Mouse (Mus musculus): ENCODE measurements at regions not wholly inside any gene's neighbourhood (a gene's known extent, or its start where the extent isn't known, plus 50 kb on each side); places are given as distances from the start of the nearest gene placed in this dataset.
"Not testable (repeated sequence)": the region's sequence is repeated elsewhere in the genome, so short reads cannot be mapped to it uniquely, and the experiment has no call there.

DNA sequence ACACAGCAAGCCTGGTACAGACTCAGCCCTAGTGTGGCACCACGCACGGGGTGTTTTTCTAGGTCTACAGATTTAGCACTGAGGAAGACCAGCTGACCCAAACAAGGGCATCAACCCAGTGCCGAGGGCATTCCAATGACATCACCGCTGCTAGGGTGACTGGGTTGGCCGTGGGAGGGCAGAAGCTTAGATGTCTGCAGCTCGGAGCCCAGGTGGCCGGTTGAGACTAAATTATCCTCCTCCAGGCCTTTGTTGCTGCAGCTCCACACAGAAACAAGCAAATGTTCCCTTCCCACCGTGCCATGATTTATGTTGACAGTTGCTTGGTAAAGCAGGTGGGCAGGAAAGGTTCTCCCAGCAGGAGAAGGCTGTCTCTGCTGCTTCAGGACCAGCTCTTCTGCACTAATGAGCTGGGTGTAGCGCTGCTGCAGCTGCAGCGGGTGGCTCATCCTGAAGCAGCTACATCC is 198.8 kb upstream of the Peli2 start:
- DNase-seq (ENCODE audit: low spot score) = no peak

DNA sequence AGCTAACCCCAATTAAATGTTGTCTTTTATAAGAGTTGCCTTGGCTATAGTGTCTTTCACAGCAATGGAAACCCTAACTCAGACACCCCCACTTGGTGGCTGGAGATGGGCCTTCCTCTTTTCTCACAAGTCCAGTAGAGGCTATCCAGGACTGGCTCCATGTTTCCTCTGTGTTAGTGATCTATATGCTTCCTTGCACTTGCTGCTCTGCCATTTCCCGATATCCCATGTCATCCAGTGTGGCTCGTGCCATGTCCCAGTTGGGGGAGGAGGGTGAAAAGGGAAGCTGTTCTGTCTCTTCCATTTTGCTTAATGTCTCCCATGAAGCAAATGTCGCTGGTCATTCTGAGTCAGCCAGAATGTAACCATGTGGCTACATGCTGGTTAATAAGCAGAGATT is 194.2 kb upstream of the Peli2 start:
- DNase-seq (ENCODE audit: low spot score) = no peak

DNA sequence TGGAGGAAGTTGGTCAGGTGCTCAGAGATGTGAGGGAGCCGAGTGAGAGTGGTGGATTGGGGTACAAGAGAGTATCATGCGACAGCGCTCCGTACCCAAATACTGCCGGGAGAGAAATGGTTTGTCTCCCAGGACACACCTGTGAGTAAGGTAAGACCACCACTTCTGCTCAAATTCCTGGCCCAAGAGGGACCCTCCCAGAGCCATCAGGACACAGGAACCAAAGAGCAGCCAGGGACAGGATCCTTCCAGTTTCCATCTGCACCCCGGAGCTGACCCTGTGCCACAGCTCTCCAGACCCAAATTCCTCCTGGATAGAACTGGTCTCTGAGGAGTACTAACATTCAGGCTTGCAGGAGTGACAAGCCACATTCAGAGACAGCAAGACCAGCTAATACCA is 185.2 kb upstream of the Peli2 start:
- DNase-seq (ENCODE audit: low spot score) = no peak

DNA sequence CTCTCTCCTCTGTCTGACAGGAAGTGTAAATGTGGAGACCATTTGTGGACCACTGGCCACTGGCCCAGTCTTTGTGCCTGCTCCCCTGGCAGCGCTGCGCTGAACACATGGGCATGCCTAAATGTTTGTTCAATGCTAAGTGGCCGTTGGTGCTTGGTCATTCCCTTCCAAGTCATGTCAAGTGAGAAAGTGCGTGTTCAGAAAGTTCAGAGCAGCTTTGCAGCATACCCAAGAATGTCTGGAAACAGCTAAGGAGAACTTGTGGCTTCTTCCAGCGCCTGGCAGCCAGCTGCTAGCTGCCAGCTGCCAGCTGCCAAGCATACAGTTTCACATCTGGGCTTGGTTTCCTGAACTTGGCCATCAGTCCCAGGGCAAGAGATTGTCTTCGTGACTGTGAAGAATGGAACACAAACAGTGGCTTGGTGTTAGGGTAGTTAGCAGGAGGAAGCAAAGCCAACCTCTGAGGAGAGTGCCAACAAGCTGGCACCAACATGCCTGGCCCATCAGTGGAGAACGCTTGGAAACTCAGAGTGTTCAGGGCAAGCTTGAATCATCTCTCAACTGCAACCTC is 183.5 kb upstream of the Peli2 start:
- no peak for DNase-seq (ENCODE audit: low spot score)

DNA sequence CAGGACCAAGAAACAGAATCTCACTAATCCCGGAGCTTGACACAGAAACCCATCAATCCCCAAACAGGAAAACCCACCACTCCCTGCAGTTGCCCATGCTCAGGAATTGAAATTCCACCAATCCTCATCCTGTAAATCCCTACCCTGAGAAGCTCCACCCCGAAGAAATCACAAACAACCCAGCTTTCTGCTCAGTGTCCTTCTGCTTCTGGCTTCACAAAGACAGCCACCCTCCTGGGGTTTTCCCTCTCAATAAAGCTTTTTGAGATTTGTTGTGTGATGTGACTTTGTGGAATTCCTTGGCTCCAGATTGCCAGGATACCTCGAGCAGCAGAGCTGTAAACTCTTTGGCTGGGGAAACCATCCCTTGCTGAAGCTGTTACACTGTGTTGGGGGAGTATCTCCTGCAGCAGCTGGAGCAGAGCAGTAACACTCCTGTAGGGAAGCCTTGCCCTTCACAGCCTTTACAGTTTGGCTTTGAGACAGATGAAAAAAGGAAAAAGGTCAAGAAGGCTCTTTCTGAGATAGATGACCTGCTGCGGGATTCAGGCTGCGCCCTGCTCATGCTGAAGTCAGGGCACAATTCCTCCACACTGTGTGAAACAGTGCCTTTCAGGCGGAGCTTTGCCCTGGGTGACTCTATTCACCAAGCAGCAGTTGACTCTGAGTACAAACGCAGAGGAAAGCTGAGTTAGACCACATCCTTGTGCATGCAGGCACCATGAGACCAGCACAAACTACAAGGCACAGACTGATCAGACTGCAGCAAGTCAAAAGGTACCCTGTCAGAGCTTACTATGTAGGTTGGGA is 180.6 kb upstream of the Peli2 start:
- DNase-seq (ENCODE audit: low spot score) = no peak

DNA sequence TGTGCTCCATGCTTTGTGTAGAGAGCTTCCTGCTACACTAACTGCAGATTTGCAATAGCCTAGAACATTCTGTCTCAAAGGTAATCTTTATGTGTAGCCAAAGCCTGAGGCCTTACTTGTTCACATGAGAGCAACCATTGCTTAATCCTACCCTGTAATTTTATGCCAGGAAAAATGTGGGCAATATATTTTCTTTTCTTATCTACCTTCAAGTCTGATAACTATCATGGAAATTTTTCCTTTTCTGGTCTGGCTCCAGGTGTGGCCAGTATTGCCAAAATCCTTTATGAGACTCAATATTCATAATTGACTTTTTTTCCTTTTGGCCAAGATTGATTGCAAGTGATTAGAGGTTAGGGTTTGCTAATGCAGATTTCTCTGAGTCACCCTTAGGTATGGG is 178.0 kb upstream of the Peli2 start:
- DNase-seq (ENCODE audit: low spot score) = no peak

DNA sequence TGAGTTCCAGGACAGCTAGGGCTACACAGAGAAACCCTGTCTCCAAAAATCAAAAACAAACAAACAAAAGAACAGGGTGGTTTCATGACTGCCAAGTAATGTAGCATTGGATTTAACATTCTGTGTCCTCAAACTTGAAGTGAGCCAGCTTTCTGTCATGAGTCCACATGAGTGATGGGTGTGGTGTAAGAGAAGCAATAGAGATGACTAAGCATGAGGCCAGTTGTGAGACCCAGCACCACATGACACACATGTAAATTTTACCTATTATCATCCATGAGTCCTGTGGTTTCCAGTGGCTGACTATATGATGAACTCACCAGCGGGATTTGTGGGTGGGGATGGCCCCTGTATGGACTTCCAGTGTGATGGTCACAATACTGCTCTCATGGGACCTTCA is 176.0 kb upstream of the Peli2 start:
- DNase-seq (ENCODE audit: low spot score) = no peak

DNA sequence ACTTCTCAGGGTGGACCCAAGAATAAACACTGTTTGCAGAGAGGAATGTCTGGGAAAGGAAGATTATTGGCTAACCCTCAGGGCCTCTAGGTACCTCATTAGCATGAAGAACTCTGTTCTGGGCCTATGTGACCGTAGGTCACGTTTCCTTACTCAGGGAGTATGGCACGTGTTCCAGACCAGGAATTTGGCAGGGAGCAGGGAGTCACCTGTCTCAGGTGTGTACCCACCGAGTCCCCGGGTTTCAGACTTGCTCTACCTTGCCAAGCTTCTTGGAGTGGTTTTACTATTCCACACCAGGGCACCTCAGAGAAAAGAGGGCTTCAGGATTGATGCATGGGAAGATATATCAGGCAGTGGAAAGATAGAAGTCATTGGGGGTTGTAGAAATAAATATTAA is 169.6 kb upstream of the Peli2 start:
- no peak for DNase-seq (ENCODE audit: low spot score)

DNA sequence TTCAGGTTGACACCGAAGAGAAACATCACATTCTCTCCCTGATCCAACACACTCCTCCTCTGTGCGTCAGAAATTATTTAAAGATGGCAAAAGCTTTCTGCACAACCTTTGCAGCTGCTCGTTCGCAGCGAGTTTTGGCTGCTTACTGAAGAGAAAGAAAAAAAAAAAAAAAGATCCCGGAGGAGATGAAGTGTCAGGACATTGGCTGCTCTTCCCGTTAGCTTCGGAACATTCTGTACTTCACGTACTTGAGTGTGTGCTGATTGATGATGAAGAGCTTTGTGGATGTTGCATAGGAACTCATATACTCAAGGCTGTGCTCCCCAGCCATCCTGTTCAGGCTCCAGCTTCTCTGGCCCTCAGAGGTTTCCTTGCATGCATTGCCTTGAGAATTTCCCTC is 162.5 kb upstream of the Peli2 start:
- DNase-seq (ENCODE audit: low spot score) = no peak

DNA sequence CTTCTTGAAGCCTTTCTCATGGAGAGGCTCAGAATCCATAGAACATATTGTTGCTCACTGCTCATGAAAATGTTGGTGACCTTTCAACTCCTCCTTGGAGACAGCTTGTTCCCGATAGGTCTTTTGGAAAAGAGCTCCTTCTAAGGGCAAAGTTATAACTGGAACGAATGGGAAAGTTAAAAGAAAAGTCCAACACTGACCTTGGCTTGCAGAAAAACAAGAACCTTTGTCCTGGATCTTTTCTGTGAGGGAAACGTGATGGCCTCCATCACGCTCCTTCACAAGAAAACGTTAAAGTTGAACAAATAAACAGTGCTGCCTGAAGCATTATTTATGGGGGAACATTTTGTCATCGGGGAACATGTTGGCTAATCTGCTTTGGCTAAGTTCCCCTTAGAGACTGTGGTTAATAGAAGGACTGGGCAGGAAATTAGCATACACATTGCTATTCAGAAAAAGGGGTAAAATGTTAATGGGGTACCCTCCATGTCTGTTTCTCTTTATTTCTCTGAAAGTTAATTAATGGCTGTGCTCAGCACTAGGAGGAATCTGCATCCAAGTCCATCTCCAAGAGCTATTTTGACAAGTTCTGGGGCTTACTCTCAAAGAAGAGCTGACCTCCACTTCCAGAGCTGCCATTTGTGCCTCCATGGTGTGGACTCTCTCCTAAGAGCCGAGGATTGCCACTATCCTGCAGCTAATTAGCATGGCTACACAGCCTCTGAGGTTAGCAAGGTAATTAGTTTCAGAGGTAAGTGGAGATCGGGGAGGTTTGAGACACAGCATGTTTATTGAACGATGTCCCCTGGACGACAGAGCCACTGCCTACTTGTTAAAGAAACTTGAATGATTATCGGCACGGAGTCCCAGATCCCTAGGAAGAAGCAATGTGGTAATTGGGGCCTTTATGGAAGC is 161.0 kb upstream of the Peli2 start:
- DNase-seq (ENCODE audit: low spot score) = no peak

DNA sequence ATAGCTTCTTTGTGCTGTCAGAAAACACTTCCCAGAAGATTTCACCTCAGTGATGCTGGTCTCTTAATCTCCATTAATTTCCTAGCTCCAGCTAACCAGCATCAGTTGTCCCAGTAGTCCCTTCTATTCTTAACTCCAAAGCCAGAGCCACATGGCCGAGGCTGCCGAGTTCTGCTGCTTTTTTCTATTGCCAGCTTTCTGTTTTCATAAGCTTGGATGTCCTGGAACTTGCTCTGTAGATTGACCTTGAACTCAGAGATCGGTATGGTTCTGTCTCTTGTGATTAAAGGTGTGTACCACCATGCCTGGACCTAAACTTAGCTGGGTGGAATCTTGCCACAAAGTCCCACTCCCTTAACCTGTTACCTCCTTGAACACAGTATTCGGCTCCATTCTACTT is 155.8 kb upstream of the Peli2 start:
- DNase-seq (ENCODE audit: low spot score) = not testable (repeated sequence)

DNA sequence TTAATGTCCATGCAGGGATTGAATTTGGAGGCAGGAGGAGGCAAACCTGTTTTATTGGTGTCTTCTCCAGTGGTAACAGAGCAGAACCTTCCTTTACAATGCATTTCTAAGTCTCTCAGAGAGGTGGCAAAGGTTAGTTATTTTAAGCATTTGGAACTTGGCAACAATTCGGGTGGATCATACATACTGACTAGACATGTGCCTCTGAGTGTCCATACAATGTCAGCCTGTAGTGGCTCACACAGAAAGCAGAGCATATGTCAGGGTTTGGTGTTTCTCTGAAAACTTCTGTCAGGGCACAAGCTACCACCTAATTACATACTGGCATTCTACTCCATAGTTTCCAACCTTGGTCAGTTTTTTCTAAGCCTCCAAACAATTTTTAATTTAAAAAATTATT is 150.8 kb upstream of the Peli2 start:
- no peak for DNase-seq (ENCODE audit: low spot score)

DNA sequence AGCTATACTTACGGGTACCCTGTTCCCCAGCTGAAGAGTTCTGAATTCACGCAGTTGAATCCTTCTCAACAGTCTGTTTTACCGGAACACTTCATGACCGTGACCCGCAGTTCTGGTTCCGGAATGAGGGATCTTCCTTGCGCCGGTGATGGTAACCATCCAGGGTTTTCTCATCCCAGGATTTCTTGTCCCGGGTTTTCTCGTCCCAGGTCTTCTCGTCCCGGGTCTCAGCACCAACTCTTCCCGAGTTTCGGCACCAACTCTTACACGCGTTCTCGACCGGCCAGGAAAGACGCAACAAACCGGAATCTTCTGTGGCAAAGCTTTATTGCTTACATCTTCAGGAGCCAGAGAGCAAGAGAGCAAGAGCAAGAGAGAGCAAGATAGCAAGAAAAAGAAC is 147.5 kb upstream of the Peli2 start:
- DNase-seq (ENCODE audit: low spot score) = not testable (repeated sequence)

DNA sequence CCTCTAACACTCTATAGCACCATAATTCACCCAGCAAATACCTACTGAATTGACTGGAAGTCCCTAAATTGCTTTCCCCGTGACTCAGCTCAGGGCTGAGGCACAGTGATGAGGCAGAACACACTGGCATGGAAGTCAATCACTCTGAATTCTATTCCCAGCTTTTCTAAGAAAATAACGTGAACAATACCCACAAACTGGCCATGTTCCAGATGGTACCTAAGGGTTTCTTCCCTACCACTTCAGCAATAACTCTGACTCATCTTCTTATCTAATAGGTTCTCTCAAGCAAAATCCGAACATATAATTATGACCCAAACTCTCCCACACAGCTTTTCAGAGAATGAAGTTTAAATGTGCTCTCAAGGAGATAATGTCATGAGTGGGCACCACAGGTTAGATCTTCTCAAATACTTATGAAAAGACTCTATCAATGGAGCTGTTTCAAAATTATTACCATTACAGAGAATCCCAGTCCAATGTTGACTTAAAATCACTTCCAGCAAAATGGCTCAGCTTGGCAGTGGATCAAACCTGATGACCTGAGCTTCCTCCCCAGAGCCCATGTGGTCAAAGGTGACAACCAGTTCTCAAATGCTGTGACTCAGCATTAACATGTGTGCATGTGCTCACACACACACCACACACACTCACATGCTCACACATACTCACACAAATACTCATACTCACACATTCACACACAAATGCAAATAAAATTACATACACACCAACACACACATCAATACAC is 137.5 kb upstream of the Peli2 start:
- no peak for DNase-seq (ENCODE audit: low spot score)

DNA sequence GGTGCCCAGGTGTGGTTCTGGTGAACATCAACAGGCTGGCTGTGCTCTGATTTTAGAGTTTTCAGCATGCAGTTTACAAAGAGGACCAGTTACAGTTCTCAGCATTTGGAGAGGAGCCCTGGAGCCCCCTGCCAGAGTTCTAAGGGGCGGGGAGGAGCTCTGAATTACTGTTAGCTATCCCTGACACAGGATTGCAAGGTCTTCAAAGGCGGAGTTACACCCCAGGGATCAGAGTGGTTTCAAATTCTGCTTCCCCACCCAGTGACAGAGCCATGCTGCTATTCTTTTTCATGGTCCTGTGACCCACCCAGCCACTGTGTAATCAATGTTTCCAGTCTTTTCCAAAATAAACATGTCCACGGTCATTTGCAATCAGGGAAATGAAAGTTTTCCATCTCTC is 134.1 kb upstream of the Peli2 start:
- DNase-seq (ENCODE audit: low spot score) = no peak

DNA sequence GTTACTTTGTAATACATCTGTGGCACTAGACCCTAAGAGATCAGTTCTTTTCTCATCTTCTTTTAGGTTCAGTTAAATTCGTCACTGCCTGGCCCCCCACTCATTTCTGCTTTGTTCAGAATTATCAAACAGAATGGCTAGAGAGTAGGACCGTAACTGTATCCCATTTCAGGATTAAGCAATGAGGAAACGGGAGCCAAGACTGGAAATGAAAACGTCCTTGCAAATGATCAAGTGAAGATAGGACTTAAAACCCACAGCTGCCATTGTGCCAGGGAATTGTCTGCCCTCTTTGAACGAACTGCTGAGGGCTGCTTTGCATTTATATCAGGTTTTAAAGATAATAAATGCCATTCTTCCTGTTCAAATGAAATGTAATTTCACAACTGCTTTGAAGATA is 133.7 kb upstream of the Peli2 start:
- no peak for DNase-seq (ENCODE audit: low spot score)

DNA sequence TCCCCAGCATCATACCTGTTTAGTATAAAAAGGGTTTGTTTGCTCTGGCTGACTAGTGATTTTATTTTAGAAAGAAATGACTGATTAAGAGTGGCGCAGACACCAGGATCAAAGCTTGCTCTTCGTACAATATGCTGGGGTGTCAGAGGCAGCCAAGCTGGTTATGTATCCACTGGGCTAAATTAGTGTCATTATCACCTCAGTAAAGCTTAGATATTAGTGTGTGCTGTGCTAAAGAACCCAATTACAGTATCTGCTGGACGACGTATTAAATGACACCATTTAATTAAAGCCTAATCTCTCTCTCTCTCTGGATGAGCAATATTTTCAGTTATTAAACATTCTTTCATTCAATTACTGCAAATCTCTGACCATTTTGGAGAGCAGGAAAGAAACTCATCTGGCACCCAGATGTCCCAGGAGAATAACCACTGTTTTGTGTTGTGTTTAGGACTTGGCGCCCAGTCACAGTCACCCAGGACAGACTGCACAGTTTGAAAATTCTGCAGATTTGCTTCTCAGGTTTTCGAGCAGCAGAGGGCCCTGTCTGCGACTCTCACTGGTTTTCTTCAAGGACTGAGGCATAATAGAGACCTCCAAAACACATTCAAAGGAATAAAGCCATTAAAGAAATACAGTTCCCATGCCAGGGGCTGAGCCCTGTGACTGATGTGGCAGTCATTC is 133.1 kb upstream of the Peli2 start:
- DNase-seq (ENCODE audit: low spot score) = no peak

DNA sequence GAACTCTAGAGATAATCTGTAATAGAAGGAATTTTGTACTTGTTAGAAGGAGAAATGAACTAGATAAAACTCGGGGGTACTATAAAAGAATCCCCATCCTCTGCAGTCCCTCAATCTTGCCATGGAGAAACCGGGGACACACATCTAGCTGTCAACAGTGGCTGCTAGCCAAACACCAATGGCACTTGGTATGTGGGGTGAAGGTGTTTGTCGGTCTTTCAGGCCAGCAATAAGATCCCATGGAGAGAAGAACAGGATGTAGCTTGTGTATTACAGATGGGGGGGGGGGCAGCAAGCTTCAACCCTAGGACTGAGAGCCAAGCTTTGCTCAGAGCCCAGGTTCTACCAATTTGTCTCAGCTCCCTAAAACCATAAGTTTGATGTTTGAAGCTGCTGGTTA is 132.5 kb upstream of the Peli2 start:
- DNase-seq (ENCODE audit: low spot score) = no peak

DNA sequence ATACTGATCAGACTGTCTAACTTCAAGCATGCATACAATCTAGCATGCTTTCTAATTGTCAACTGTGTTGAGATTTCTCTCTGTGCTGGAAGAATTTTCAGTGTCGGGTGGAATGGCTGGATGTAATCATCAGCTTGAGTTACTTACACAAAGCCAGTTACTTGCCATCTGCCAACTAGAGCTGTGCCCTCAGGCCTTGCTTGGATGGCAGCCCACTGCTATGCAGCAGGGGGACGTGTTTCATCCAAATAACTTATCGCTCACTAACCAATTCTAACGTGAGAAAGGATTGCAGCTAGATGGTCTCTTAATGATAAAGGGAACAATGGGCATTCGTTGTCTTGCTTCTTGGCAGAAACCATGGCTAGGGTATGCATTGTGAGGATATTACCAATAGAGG is 131.3 kb upstream of the Peli2 start:
- no peak for DNase-seq (ENCODE audit: low spot score)

DNA sequence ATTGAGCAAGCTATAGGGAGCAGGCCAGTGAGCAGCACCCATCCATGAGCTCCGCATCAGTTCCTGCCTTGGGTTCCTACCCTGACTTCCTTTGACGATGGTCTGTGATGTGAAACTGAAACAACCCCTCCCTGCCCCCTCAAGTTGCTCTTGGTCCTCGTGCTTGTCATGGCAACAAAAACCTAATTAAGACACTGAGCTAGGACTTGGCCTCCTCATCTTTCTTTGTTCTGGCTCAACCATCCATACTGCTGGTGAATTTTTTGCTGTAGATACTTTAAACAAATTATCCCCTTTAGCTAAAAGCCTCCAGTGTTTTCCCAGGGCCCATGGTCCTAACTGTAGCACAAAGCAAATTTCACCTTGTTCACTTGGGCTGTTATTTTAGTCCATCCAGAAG is 129.9 kb upstream of the Peli2 start:
- DNase-seq (ENCODE audit: low spot score) = no peak

DNA sequence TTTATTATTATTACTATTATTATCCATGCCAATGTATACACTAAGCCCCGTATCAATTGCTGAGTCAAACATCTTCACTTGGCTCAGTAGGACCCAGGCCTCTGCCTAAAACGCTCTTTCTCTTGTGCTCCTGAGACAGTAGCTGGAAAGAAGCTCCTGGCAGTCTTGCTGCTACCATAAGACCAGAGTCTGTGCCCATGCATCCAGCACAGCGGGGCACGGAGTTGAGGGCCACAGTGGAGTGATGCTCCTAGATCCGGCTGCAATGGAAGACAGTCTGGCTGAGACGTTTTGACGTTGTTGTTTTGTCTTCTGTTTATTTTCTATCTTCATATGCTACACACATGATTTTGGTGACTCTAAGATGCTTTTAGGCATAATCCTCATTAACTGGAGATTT is 129.1 kb upstream of the Peli2 start:
- DNase-seq (ENCODE audit: low spot score) = no peak

DNA sequence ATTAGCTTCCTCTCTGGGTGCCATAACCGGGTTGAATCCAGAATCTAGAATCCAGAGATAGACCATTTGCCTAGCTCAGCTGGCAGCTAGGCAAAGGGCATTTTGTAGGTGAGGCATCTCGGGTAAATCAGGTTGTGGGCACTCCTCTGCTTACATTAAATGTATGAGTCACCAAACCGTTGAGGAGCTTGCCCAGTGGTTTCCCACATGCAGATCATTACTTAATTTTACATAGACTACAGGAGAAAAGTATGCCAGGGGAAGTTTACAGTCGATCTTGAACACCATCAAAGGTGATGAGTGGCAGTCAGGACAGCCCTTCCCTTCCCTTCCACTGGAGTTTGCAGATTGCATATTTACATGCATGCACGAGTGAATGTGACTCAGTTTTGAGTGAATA is 128.5 kb upstream of the Peli2 start:
- DNase-seq (ENCODE audit: low spot score) = no peak
